Mouse (Mus musculus): ENCODE measurements around the gene Rhobtb1.

- TF ChIP-seq CTCF (IDR thresholded peaks at IDR 0.05; ENCODE audit: low read depth), result no peak
- TF ChIP-seq EP300 (IDR thresholded peaks at IDR 0.05; ENCODE audit: low read depth), result no peak
Measured at GRCm38 (mm10) chr10:69160877-69161276, 9.6 kb downstream of the Rhobtb1 start.
